Mouse (Mus musculus): ENCODE data around the gene Iqschfp. TPM values are rescaled to one million over a fixed set of nuclear protein-coding genes. Genes with fewer than 3 reads are reported as not detected.

The Iqschfp gene
- polyA plus RNA-seq, 1 experiment = not detected

GRCm38 (mm10) chr3:68466643-68467042 is 574.6 kb downstream of the Iqschfp start:
- TF ChIP-seq CTCF (IDR thresholded peaks at IDR 0.05; ENCODE audit: insufficient read depth, low read depth, low read length) (no peak), POLR2A (IDR thresholded peaks at IDR 0.05; ENCODE audit: insufficient read depth, low read depth, low read length) (no peak)
- peaks cover 5% of the 10 kb centered on the region for H3K4me1 ChIP-seq (ENCODE audit: control insufficient read depth, insufficient read depth, low read length)
- 16% methylated on average over 5 of the region's 5 CpGs for WGBS
- no peak overlapping the region for H3K27ac ChIP-seq (ENCODE audit: insufficient read depth, low read depth, low read length)
- H3K4me3 ChIP-seq (ENCODE audit: insufficient read depth, low read depth, low read length) = no peak overlapping the region

- Histone ChIP-seq H3K4me3 (ENCODE audit: insufficient read depth, low read depth, low read length) (no peak overlapping the region), H3K27ac (ENCODE audit: insufficient read depth, low read depth, low read length) (no peak overlapping the region), H3K4me1 (ENCODE audit: control insufficient read depth, insufficient read depth, low read length) (peaks cover 5% of the 10 kb centered on the region)
- WGBS = 47% methylated on average over 10 of the region's 10 CpGs
- TF ChIP-seq POLR2A (IDR thresholded peaks at IDR 0.05; ENCODE audit: insufficient read depth, low read depth, low read length) (no peak), CTCF (IDR thresholded peaks at IDR 0.05; ENCODE audit: insufficient read depth, low read depth, low read length) (no peak)
These were observed 576.1 kb downstream of the Iqschfp start for GRCm38 (mm10) chr3:68467941-68468687.

GRCm38 (mm10) chr3:68469643-68470042 is 577.6 kb downstream of the Iqschfp start:
- 94% methylated on average over 1 of the region's 1 CpGs for WGBS
- no peak overlapping the region for H3K4me3 ChIP-seq (ENCODE audit: insufficient read depth, low read depth, low read length)
- TF ChIP-seq POLR2A (IDR thresholded peaks at IDR 0.05; ENCODE audit: insufficient read depth, low read depth, low read length) (no peak), CTCF (IDR thresholded peaks at IDR 0.05; ENCODE audit: insufficient read depth, low read depth, low read length) (no peak)
- H3K27ac ChIP-seq (ENCODE audit: insufficient read depth, low read depth, low read length) = no peak overlapping the region
- peaks cover 5% of the 10 kb centered on the region for H3K4me1 ChIP-seq (ENCODE audit: control insufficient read depth, insufficient read depth, low read length)

GRCm38 (mm10) chr3:68470061-68470460 is 578.0 kb downstream of the Iqschfp start:
- WGBS = 81% methylated on average over 3 of the region's 3 CpGs
- Histone ChIP-seq H3K4me1 (ENCODE audit: control insufficient read depth, insufficient read depth, low read length) (peaks cover 5% of the 10 kb centered on the region), H3K27ac (ENCODE audit: insufficient read depth, low read depth, low read length) (no peak overlapping the region), H3K4me3 (ENCODE audit: insufficient read depth, low read depth, low read length) (no peak overlapping the region)
- no peak for TF ChIP-seq CTCF (IDR thresholded peaks at IDR 0.05; ENCODE audit: insufficient read depth, low read depth, low read length)
- TF ChIP-seq POLR2A (IDR thresholded peaks at IDR 0.05; ENCODE audit: insufficient read depth, low read depth, low read length) = no peak

- no peak for TF ChIP-seq POLR2A (IDR thresholded peaks at IDR 0.05; ENCODE audit: insufficient read depth, low read depth, low read length)
- TF ChIP-seq CTCF (IDR thresholded peaks at IDR 0.05; ENCODE audit: insufficient read depth, low read depth, low read length) = no peak
- H3K4me1 ChIP-seq (ENCODE audit: control insufficient read depth, insufficient read depth, low read length) = peaks cover 5% of the 10 kb centered on the region
- H3K4me3 ChIP-seq (ENCODE audit: insufficient read depth, low read depth, low read length) = no peak overlapping the region
- WGBS = 83% methylated on average over 5 of the region's 5 CpGs
- no peak overlapping the region for H3K27ac ChIP-seq (ENCODE audit: insufficient read depth, low read depth, low read length)
These were observed 578.6 kb downstream of the Iqschfp start for GRCm38 (mm10) chr3:68470622-68471021.

GRCm38 (mm10) chr3:68476336-68476735 is 584.3 kb downstream of the Iqschfp start:
- H3K4me3 ChIP-seq (ENCODE audit: insufficient read depth, low read depth, low read length) = no peak overlapping the region
- WGBS = 94% methylated on average over 7 of the region's 7 CpGs
- TF ChIP-seq CTCF (IDR thresholded peaks at IDR 0.05; ENCODE audit: insufficient read depth, low read depth, low read length) (no peak), POLR2A (IDR thresholded peaks at IDR 0.05; ENCODE audit: insufficient read depth, low read depth, low read length) (no peak)

GRCm38 (mm10) chr3:68477478-68477877 is 585.4 kb downstream of the Iqschfp start:
- 59% methylated on average over 2 of the region's 2 CpGs for WGBS

More at GRCm38 (mm10) chr3:68476336-68476735, 584.3 kb downstream of the Iqschfp start:
- Histone ChIP-seq H3K27ac (ENCODE audit: insufficient read depth, low read depth, low read length) (no peak overlapping the region), H3K4me1 (ENCODE audit: control insufficient read depth, insufficient read depth, low read length) (no peaks in the 10 kb centered on the region)

GRCm38 (mm10) chr3:68479266-68479665 is 587.2 kb downstream of the Iqschfp start:
- Histone ChIP-seq H3K27ac (ENCODE audit: insufficient read depth, low read depth, low read length) (no peak overlapping the region), H3K4me1 (ENCODE audit: control insufficient read depth, insufficient read depth, low read length) (no peaks in the 10 kb centered on the region), H3K4me3 (ENCODE audit: insufficient read depth, low read depth, low read length) (no peak overlapping the region)
- WGBS = 91% methylated on average over 6 of the region's 6 CpGs
- TF ChIP-seq CTCF (IDR thresholded peaks at IDR 0.05; ENCODE audit: insufficient read depth, low read depth, low read length) = no peak
- TF ChIP-seq POLR2A (IDR thresholded peaks at IDR 0.05; ENCODE audit: insufficient read depth, low read depth, low read length) = no peak

More at GRCm38 (mm10) chr3:68477478-68477877, 585.4 kb downstream of the Iqschfp start:
- H3K4me3 ChIP-seq (ENCODE audit: insufficient read depth, low read depth, low read length) = no peak overlapping the region
- no peak for TF ChIP-seq CTCF (IDR thresholded peaks at IDR 0.05; ENCODE audit: insufficient read depth, low read depth, low read length)
- TF ChIP-seq POLR2A (IDR thresholded peaks at IDR 0.05; ENCODE audit: insufficient read depth, low read depth, low read length) = no peak
- H3K4me1 ChIP-seq (ENCODE audit: control insufficient read depth, insufficient read depth, low read length) = no peaks in the 10 kb centered on the region
- H3K27ac ChIP-seq (ENCODE audit: insufficient read depth, low read depth, low read length) = no peak overlapping the region

GRCm38 (mm10) chr3:68483517-68483916 is 591.5 kb downstream of the Iqschfp start:
- Histone ChIP-seq H3K4me1 (ENCODE audit: control insufficient read depth, insufficient read depth, low read length) (no peaks in the 10 kb centered on the region), H3K27ac (ENCODE audit: insufficient read depth, low read depth, low read length) (no peak overlapping the region), H3K4me3 (ENCODE audit: insufficient read depth, low read depth, low read length) (no peak overlapping the region)
- TF ChIP-seq CTCF (IDR thresholded peaks at IDR 0.05; ENCODE audit: insufficient read depth, low read depth, low read length) (no peak), POLR2A (IDR thresholded peaks at IDR 0.05; ENCODE audit: insufficient read depth, low read depth, low read length) (no peak)
- WGBS = 96% methylated on average over 3 of the region's 3 CpGs
